Mouse (Mus musculus) midbrain, postnatal 0 days (tissue): ENCODE results near the gene F2rl1. TPM values are rescaled to one million over a fixed set of nuclear protein-coding genes. Genes with fewer than 3 reads are reported as not detected.

ENCODE experiments used
- ATAC-seq: fragments of 200-750 bp; cut with Nextera tagmentation; 2 replicates; pipeline ENCODE4 v1.8.0; 2017; ENCODE audit warnings: moderate number of reproducible peaks, mild to moderate bottlenecking, moderate TSS enrichment, moderate library complexity; ENCODE audit not compliant: low FRiP score
- DNase-seq: peaks from one replicate; pipeline ENCODE4 v3.0.0-alpha.2; 2015; ENCODE audit warnings: low spot score
- H3K27ac ChIP-seq: fragments of 300-500 bp; sonication (generic); 2 replicates; pipeline ENCODE4 v1.5.1; 2014; ENCODE audit warnings: low read depth, mild to moderate bottlenecking, low read length, mixed read lengths
- H3K27me3 ChIP-seq: fragments of 300-500 bp; sonication (generic); 2 replicates; pipeline ENCODE4 v1.6.1; 2014; ENCODE audit warnings: low read length, control low read depth, mixed read lengths; ENCODE audit not compliant: insufficient read depth
- H3K36me3 ChIP-seq: fragments of 300-500 bp; sonication (generic); 2 replicates; pipeline ENCODE4 v1.6.1; 2014; ENCODE audit warnings: low read length, control low read depth, mixed read lengths; ENCODE audit not compliant: insufficient read depth
- H3K4me1 ChIP-seq: fragments of 300-500 bp; sonication (generic); 2 replicates; pipeline ENCODE4 v1.6.1; 2014; ENCODE audit warnings: mild to moderate bottlenecking, control low read depth, antibody characterized with exemption, low read length, mixed read lengths; ENCODE audit not compliant: insufficient read depth
- H3K4me2 ChIP-seq: fragments of 300-500 bp; sonication (generic); 2 replicates; pipeline ENCODE4 v1.6.1; 2014; ENCODE audit warnings: low read depth, mild to moderate bottlenecking, low read length, mixed read lengths; ENCODE audit not compliant: poor library complexity, severe bottlenecking
- H3K4me3 ChIP-seq: fragments of 300-500 bp; sonication (generic); 2 replicates; pipeline ENCODE4 v1.5.1; 2014; ENCODE audit warnings: low read depth, mild to moderate bottlenecking, low read length, moderate library complexity
- H3K9ac ChIP-seq: fragments of 300-500 bp; sonication (generic); replicated peaks from 2 replicates; pipeline ENCODE4 v1.6.1; 2014; ENCODE audit warnings: mild to moderate bottlenecking, low read length, moderate library complexity, mixed read lengths; ENCODE audit not compliant: poor library complexity, severe bottlenecking
- H3K9me3 ChIP-seq: fragments of 300-500 bp; sonication (generic); 2 replicates; pipeline ENCODE4 v1.6.1; 2016; ENCODE audit warnings: low read length, control low read depth
- CTCF ChIP-seq: IDR thresholded peaks from 2 replicates; pipeline ENCODE4 v1.5.1; 2016; ENCODE audit warnings: antibody characterized with exemption, mild to moderate bottlenecking
- WGBS: fragments of 180-500 bp; shearing (Covaris S2); extraction: QIAGEN DNeasy Blood & Tissue Kit; methylation state at CpG from one replicate; pipeline ENCODE4 v1.1.7; 2014; 5-methylcytosine and 5-hydroxymethylcytosine counted together
- polyA plus RNA-seq: library from polyadenylated mRNA; unstranded; fragments of >200 nt; fragmentation: Nextera tagmentation; extraction: Ambion mirVana; gene quantifications from 2 replicates; pipeline ENCODE4 v1.2.1, GENCODE M21; 2015
- total RNA-seq: library from RNA; depleted of rRNA; stranded (reverse); fragments of >200 nt; gene quantifications from 2 replicates; pipeline ENCODE4 v1.2.3, GENCODE M21; 2014

F2rl1 gene
- total and polyA plus RNA-seq, 2 experiments from 2014 or later, result 0.16 to 0.21 TPM

GRCm38 (mm10) chr13:95529246-95529645 lies 4.2 kb upstream of the F2rl1 start:
- DNase-seq (no peak), ATAC-seq (no peak)
- 85% methylated on average over 2 of the region's 2 CpGs for whole genome bisulfite sequencing
- peaks cover 10% of the 10 kb centered on the region for H3K27me3 ChIP-seq
- no peak overlapping the region for H3K27ac ChIP-seq
- no peak overlapping the region for H3K9ac ChIP-seq
- no peaks in the 10 kb centered on the region for H3K9me3 ChIP-seq
- peaks cover 7% of the 10 kb centered on the region for H3K4me1 ChIP-seq
- H3K36me3 ChIP-seq, result no peaks in the 10 kb centered on the region
- TF ChIP-seq CTCF, result no peak
- H3K4me2 ChIP-seq, result no peak overlapping the region
- H3K4me3 ChIP-seq, result no peak overlapping the region

GRCm38 (mm10) chr13:95524424-95524673 lies 678 bp downstream of the F2rl1 start:
- ATAC-seq (no peak), DNase-seq (no peak)
- peaks cover 7% of the 10 kb centered on the region for H3K4me1 ChIP-seq
- H3K4me2 ChIP-seq, result peak overlapping the region; percentile 56
- H3K9ac ChIP-seq, result no peak overlapping the region
- no peaks in the 10 kb centered on the region for H3K9me3 ChIP-seq
- no peak overlapping the region for H3K27ac ChIP-seq
- WGBS, result 0% methylated on average over 13 of the region's 13 CpGs
- no peaks in the 10 kb centered on the region for H3K36me3 ChIP-seq
- H3K27me3 ChIP-seq, result peaks cover 13% of the 10 kb centered on the region
- no peak for TF ChIP-seq CTCF
- H3K4me3 ChIP-seq, result peak overlapping the region; percentile 34

DNA sequence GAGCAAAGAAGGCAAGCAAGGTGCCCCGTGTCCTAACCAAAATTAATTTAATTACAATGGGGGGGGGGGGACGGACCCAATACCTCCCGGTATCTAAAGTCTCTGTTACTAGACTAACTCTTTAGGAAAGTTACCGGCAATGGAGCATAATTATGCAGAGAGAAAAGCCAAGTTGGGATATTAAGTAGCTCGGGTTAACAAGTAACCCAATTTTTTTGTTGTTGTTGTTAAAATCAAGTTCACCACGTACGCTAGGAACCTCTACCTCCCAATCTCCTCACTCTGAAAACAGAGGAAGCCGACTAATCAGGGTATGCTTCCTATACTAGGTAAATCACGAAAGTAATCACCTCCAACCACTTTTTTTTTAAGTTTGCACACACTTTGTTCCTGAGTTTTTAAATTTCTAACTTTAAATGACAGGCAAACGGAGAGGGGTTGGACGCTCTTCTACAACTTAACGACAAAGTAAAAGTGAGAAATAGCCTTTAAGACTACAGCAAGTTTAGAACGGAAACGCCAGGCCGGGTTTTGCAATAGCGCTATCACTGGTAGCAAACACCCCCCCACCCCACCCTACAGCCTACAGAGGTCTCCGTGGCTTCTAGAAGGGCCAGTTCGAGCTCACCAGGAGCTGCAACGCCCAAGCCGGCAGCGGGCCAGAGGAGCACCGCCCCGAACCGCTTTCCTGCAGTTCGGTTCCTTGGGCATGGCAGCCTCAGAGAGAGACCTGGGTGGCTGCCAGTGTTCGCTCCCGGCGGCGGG lies 1.2 kb downstream of the F2rl1 start:
- Histone ChIP-seq H3K9ac (no peak overlapping the region), H3K4me3 (peak overlapping the region; percentile 34), H3K36me3 (no peaks in the 10 kb centered on the region), H3K27ac (no peak overlapping the region), H3K9me3 (no peaks in the 10 kb centered on the region), H3K4me1 (peaks cover 7% of the 10 kb centered on the region), H3K27me3 (peaks cover 13% of the 10 kb centered on the region), H3K4me2 (peak overlapping the region; percentile 56)
- DNase-seq (no peak), ATAC-seq (no peak)
- no peak for TF ChIP-seq CTCF
- 7% methylated on average over 29 of the region's 29 CpGs for WGBS

DNA sequence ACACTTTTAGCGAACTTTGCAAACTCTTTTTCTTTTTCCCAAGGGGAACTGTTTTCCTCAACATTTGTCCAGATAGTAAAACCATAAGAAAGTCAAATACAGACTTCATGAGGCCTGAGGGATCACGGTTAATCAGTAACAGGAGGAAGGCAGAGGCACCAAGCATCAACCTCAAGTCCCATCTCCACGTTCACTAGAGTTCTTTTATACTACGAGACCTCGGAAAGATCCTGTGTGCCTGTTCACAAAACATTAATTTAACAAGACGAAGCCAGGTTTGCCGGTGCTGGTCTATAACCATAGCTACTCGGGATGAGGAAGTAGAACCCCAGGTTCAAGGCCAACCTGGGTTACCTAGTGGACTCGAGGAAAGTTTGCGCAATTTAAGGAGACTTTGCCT lies 2.9 kb downstream of the F2rl1 start:
- no peak for ATAC-seq
- no peak for DNase-seq

GRCm38 (mm10) chr13:95521029-95521428 lies 4.0 kb downstream of the F2rl1 start:
- no peak for DNase-seq
- Histone ChIP-seq H3K9ac (no peak overlapping the region), H3K4me2 (no peak overlapping the region), H3K4me3 (no peak overlapping the region), H3K27ac (no peak overlapping the region), H3K4me1 (peaks cover 7% of the 10 kb centered on the region), H3K27me3 (peaks cover 6% of the 10 kb centered on the region), H3K36me3 (no peaks in the 10 kb centered on the region), H3K9me3 (no peaks in the 10 kb centered on the region)
- TF ChIP-seq CTCF, result no peak
- ATAC-seq, result no peak
- WGBS, result 89% methylated on average over 6 of the region's 6 CpGs

More for the DNA sequence above, 2.9 kb downstream of the F2rl1 start:
- TF ChIP-seq CTCF, result no peak
- Histone ChIP-seq H3K4me3 (no peak overlapping the region), H3K4me2 (no peak overlapping the region), H3K27ac (no peak overlapping the region), H3K9me3 (no peaks in the 10 kb centered on the region), H3K4me1 (peaks cover 7% of the 10 kb centered on the region), H3K27me3 (peaks cover 13% of the 10 kb centered on the region), H3K36me3 (no peaks in the 10 kb centered on the region), H3K9ac (no peak overlapping the region)
- 93% methylated on average over 10 of the region's 10 CpGs for WGBS

DNA sequence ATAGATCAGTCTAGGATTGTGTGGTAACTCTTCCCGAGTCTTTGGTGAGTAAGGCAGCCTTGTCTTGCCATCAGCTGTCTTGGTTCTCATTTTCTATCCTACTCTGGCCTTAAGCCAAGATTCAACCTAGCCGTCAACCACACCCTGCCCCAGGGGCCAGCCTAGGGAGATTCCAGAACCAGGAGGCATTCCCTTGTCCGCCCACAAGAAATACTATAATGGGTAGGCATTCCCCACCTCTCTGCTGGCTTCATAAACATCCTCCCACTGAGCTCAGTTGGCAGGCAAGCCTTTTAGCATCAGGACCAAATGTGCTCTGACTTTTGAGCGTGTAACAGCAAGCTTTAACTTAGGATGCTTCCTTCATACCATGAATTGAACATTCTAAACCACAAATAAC lies 10.3 kb downstream of the F2rl1 start:
- ATAC-seq, result no peak
- no peak for DNase-seq
- 87% methylated on average over 4 of the region's 4 CpGs for WGBS
- Histone ChIP-seq H3K9me3 (no peaks in the 10 kb centered on the region), H3K36me3 (no peaks in the 10 kb centered on the region), H3K4me1 (no peaks in the 10 kb centered on the region), H3K27ac (no peak overlapping the region), H3K9ac (no peak overlapping the region), H3K4me2 (no peak overlapping the region), H3K4me3 (no peak overlapping the region), H3K27me3 (no peaks in the 10 kb centered on the region)
- no peak for TF ChIP-seq CTCF
